Mouse (Mus musculus): ENCODE measurements around the gene Kynu.

DNA sequence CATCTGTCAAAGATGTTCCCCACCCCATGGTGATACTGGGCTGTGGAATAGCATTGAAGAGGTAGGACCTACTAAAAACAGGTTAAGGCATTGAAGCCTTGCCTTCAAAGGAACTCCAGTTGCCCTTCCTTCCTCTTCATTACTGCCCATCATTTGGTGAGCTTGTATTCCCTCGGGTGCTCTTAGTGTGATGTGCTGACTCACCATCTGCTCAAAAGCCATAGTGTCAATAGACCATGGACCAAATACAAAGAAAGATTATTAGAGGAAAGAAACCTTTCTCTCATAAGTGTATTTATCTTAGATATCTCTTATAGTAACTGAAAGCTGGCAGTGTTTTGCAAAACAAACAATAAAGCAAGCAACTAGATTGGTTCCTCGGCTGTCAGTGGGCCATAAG is 20.7 kb upstream of the Kynu start:
- TF ChIP-seq POLR2A (IDR thresholded peaks at IDR 0.05; ENCODE audit: insufficient read depth, low read depth, low read length) = no peak
- TF ChIP-seq CTCF (IDR thresholded peaks at IDR 0.05) = no peak
